Mouse (Mus musculus) cerebellum, adult 2 months (tissue): Measurements from ENCODE around the gene Pex11a. TPM values are rescaled to one million over a fixed set of nuclear protein-coding genes. Genes with fewer than 3 reads are reported as not detected.
A peak's percentile ranks its signal among the peaks of the same experiment; 100 is the strongest.

ENCODE experiments used
- DNase-seq, 2 experiments: peaks; one replicate each; pipeline ENCODE4 v3.0.0; 2021
- H3K27ac ChIP-seq: fragments of 200-500 bp; 2 replicates; pipeline ENCODE4 v1.5.1; 2012; ENCODE audit warnings: low read length, control low read depth, inconsistent platforms; ENCODE audit not compliant: insufficient read depth
- H3K27me3 ChIP-seq: fragments of 200-500 bp; 2 replicates; pipeline ENCODE4 v1.6.1; 2012; ENCODE audit warnings: inconsistent platforms, mild to moderate bottlenecking, low read length, moderate library complexity; ENCODE audit not compliant: control insufficient read depth, insufficient read depth
- H3K4me1 ChIP-seq: fragments of 200-500 bp; 2 replicates; pipeline ENCODE4 v1.6.1; 2011; ENCODE audit warnings: low read length; ENCODE audit not compliant: control insufficient read depth, insufficient read depth
- H3K4me3 ChIP-seq: fragments of 200-500 bp; replicated peaks from 2 replicates; pipeline ENCODE3; 2011; ENCODE audit warnings: mild to moderate bottlenecking, low read depth, low read length, control low read depth; ENCODE audit not compliant: insufficient read depth
- CTCF ChIP-seq: fragments of 200-500 bp; IDR thresholded peaks from 2 replicates; pipeline ENCODE4 v1.5.1; 2011; ENCODE audit warnings: low read depth, mild to moderate bottlenecking, control low read depth, low read length, moderate library complexity, borderline replicate concordance; ENCODE audit not compliant: insufficient read depth
- POLR2A ChIP-seq: fragments of 200-500 bp; IDR thresholded peaks from 2 replicates; pipeline ENCODE4 v1.6.1; 2011; ENCODE audit warnings: low read length, control low read depth, borderline replicate concordance; ENCODE audit not compliant: insufficient read depth
- WGBS: fragments of 180-500 bp; shearing (Covaris S2); methylation state at CpG from one replicate; pipeline ENCODE4 v1.1.7; 2018; 5-methylcytosine and 5-hydroxymethylcytosine counted together
- polyA plus RNA-seq: library from polyadenylated mRNA; depleted of rRNA; stranded (reverse); fragments of >200 nt; gene quantifications from 2 replicates; pipeline ENCODE4 v1.2.3, GENCODE M21; 2012; rRNA removed

Pex11a gene
- polyA plus RNA-seq, 1 experiment: 9.1 TPM

DNA sequence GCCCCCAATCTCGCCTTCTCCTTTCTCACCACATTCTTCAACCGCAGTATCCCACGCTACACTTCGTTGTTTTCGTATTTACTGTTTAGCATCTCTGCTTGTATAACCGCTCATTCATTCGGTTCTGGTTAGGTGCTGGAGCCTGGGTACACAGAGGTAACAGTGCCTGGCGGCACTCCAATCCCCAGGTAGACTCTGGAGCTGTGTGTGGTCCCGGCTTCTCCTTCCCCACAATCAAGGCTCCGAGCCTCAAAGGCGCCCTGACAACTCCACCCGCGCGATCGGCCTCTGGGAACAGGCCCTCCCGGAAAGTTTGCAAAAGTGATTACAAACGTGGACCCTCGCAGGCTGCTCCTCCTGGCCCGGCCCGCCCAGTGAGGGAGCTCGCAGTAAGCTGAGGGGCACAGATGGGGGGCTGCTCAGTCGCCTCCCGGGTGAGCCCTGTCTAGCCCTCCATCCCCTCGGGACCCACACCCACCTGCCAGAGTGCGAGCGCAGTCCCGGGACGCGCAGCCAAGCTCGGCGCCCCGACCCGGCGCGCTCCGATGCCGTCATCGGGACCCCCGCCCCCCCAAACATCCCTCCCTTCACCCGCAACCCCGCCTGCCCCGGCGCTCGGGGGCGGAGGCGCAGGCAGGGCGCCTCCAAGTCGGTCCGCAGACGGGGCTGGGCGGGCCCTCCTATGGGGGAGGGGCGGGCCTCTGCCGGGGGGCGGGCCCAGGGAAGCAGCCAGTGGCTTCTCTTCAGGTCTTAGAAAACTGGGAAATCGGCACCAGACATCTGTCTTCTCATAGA lies 27.5 kb downstream of the Pex11a start, which contains the start of gene Kif7:
Gene Kif7, minus strand, starts transcription at position 534 of the 795 bp plus-strand sequence.
- DNase-seq: peak in 1 of 2 experiments; percentile 30
- Histone ChIP-seq H3K4me3 (peak within 1 kb of the TSS; percentile 1), H3K4me1 (no peaks in the 10 kb centered on the region), H3K27me3 (no peaks in the 10 kb centered on the region; the same call in 1 of the 2 replicates), H3K27ac (no peak within 1 kb of the TSS)
- TF ChIP-seq POLR2A (no peak), CTCF (no peak)
- 1% methylated on average over 53 of the region's 55 CpGs for WGBS

- DNase-seq: peak in 1 of 2 experiments; percentile 39
- Histone ChIP-seq H3K4me3 (peak overlapping the region; percentile 95), H3K4me1 (no peaks in the 10 kb centered on the region), H3K27me3 (no peaks in the 10 kb centered on the region), H3K27ac (no peak overlapping the region)
- 38% methylated on average over 17 of the region's 17 CpGs for WGBS
- no peak for TF ChIP-seq CTCF
These were observed 32.1 kb downstream of the Pex11a start for GRCm38 (mm10) chr7:79710831-79711230.

GRCm38 (mm10) chr7:79710130-79710607 lies 32.8 kb downstream of the Pex11a start:
- Histone ChIP-seq H3K27ac (no peak overlapping the region), H3K4me1 (no peaks in the 10 kb centered on the region), H3K4me3 (peak overlapping the region; percentile 95), H3K27me3 (no peaks in the 10 kb centered on the region)
- WGBS: 2% methylated on average over 55 of the region's 55 CpGs
- peak; percentile 67 to 73 for DNase-seq
- TF ChIP-seq POLR2A (0 out of 2 replicates have a peak, but pooled peaks have one; percentile 30), CTCF (peak; percentile 28; the same call in 1 of the 2 replicates)

- no peak overlapping the region for H3K4me3 ChIP-seq
- 85% methylated on average over 5 of the region's 5 CpGs for whole genome bisulfite sequencing
- H3K27me3 ChIP-seq: no peaks in the 10 kb centered on the region
- TF ChIP-seq CTCF: no peak
- TF ChIP-seq POLR2A: no peak
- H3K4me1 ChIP-seq: no peaks in the 10 kb centered on the region
- DNase-seq: no peak
- H3K27ac ChIP-seq: no peak overlapping the region
These were observed 37.7 kb downstream of the Pex11a start for GRCm38 (mm10) chr7:79705210-79705609.

DNA sequence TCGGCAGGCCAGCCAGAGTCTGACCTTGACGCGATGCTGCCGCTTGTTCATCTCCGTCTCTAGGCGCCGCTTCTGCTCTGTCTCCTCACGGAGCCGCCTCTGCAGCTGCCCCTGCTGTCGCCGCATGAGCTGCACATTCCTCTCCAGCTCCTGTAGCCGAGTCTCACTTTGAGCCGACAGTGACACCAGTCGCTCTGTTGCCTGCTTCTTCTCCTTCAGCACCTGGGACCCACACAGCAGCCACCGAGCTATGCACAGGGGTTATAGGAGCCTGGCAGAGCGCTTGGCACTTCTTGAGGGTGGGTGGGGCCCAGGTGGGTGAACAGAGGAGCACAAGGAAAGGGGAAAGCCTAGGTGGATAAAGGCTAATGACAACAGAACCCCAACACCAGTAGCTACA lies 40.2 kb downstream of the Pex11a start:
- Histone ChIP-seq H3K4me3 (no peak overlapping the region), H3K27ac (no peak overlapping the region), H3K4me1 (no peaks in the 10 kb centered on the region), H3K27me3 (no peaks in the 10 kb centered on the region)
- DNase-seq: no peak
- WGBS: 76% methylated on average over 16 of the region's 16 CpGs
- TF ChIP-seq POLR2A (no peak), CTCF (no peak)

DNA sequence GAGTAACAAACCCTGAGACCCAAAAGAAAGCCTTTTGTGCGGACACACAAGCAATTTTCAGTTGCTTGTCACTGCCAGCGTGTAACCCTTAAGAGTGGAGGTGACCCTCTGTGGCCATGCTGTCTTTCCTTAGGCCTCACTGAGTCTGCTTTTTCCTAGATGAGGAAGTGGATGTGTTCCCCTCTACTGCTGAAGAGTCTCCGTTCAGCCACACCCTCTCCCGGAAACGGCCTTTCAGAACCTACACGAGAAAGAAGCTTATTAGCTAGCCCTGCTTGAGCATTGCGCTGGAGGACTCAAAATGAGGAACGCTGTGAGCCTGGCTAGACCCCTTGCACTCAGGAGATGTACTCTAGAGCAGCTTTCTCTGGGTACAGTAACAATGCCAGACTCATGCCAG lies 46.4 kb downstream of the Pex11a start:
- no peak for DNase-seq
- Histone ChIP-seq H3K4me3 (no peak overlapping the region), H3K27me3 (no peaks in the 10 kb centered on the region), H3K27ac (no peak overlapping the region), H3K4me1 (no peaks in the 10 kb centered on the region)
- TF ChIP-seq POLR2A (no peak), CTCF (no peak)
- 86% methylated on average over 8 of the region's 8 CpGs for WGBS

Other genes with a start within 250 kb of the Pex11a start
- gene Rhcg, start 125.5 kb downstream of the Pex11a start, polyA plus RNA-seq: 0.13 and 0.19 TPM in 2 replicates
- gene Ticrr, start 82.9 kb downstream of the Pex11a start, polyA plus RNA-seq: 0.05 and 0.10 TPM in 2 replicates
- 1.4 TPM in 2 replicates for gene Kif7, start 27.4 kb downstream of the Pex11a start, polyA plus RNA-seq
- gene Plin1, start 10.2 kb downstream of the Pex11a start, polyA plus RNA-seq: 0.10 and 0.36 TPM in 2 replicates
- 0.23 and 0.27 TPM in 2 replicates for gene Wdr93, start within 50 bp of the Pex11a start, polyA plus RNA-seq
- gene Mesp1, start 50.7 kb upstream of the Pex11a start, polyA plus RNA-seq: not detected in 2 replicates
- 0.15 and 0.17 TPM in 2 replicates for gene Mesp2, start 67.6 kb upstream of the Pex11a start, polyA plus RNA-seq
- 3.0 and 3.3 TPM in 2 replicates for gene Anpep, start 117.9 kb upstream of the Pex11a start, polyA plus RNA-seq
- gene Ap3s2, start 177.5 kb upstream of the Pex11a start, polyA plus RNA-seq: 45.7 and 46.6 TPM in 2 replicates
- gene Arpin, start 192.2 kb upstream of the Pex11a start, polyA plus RNA-seq: 22.5 and 22.8 TPM in 2 replicates